In the genomic region with DNA sequence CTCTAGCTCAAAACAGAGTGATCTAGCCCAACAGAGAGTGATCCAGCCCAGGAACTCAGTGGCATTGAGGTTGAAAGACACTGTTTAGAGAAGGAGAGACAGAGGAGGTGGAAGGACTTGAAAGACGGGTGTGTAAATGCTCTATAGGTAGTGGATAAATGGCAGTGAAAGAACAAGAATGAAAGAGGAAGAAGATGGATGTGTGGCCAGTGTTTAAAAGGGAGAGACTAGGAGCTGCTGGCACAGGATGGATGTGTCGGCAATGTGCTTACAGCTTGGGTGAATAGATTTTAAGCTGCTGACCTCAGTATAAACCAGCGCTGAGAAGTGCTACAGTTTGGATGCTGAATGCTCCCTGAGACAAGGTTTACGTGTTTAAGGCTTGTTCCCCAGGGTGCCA, we compare ENCODE assay signal across 18 mouse cellular contexts. TPM values are rescaled to one million over a fixed set of nuclear protein-coding genes. Genes with fewer than 3 reads are reported as not detected.
DNase-seq lines count a peak whose midpoint lies in the region; ATAC-seq lines count a peak whose summit lies in the region.
"Had no signal": no experiment of that assay in that cellular context is flagged by ENCODE, and none has a peak within 500 bp of the region (broad histone marks: within the 10 kb centered on the region; RNA-seq: fewer than 3 reads in every experiment).

No protein-coding gene starts in this region.

- H3K36me3 ChIP-seq in heart, embryonic 15.5 days, result no peaks in the 10 kb centered on the region
- no peaks in the 10 kb centered on the region for H3K36me3 ChIP-seq in lung, embryonic 16.5 days (ENCODE audit: control insufficient read depth, insufficient read depth, low read length)
- no peaks in the 10 kb centered on the region for H3K36me3 ChIP-seq in embryonic facial prominence, embryonic 12.5 days
- H3K36me3 ChIP-seq in stomach, embryonic 16.5 days (ENCODE audit: control insufficient read depth, insufficient read depth, low read length), result no peaks in the 10 kb centered on the region
- H3K36me3 ChIP-seq: forebrain, embryonic 10.5 days; hindbrain, embryonic 12.5 days; limb, embryonic 10.5 days; liver, embryonic 15.5 days; midbrain, embryonic 10.5 days had no signal

- H3K9ac ChIP-seq in heart, embryonic 15.5 days, result no peak overlapping the region
- no peak overlapping the region for H3K9ac ChIP-seq in lung, embryonic 16.5 days (ENCODE audit: low read length)
- H3K9ac ChIP-seq in embryonic facial prominence, embryonic 12.5 days, result no peak overlapping the region
- no peak overlapping the region for H3K9ac ChIP-seq in stomach, embryonic 16.5 days (ENCODE audit: low read length)
- H3K9ac ChIP-seq: hindbrain, embryonic 12.5 days; liver, embryonic 15.5 days had no signal

- no peaks in the 10 kb centered on the region for H3K9me3 ChIP-seq in heart, embryonic 15.5 days (replicated peaks)
- H3K9me3 ChIP-seq in lung, embryonic 16.5 days (ENCODE audit: control insufficient read depth, low read length), result no peaks in the 10 kb centered on the region
- H3K9me3 ChIP-seq in embryonic facial prominence, embryonic 12.5 days, result no peaks in the 10 kb centered on the region
- H3K9me3 ChIP-seq in stomach, embryonic 16.5 days (replicated peaks; ENCODE audit: control insufficient read depth, low read length), result no peaks in the 10 kb centered on the region
- H3K9me3 ChIP-seq: forebrain, embryonic 10.5 days; hindbrain, embryonic 12.5 days; limb, embryonic 10.5 days; liver, embryonic 15.5 days; midbrain, embryonic 10.5 days had no signal

- 77% methylated on average over 4 of the region's 4 CpGs for WGBS in heart, embryonic 15.5 days
- WGBS in lung, embryonic 16.5 days, result 64% methylated on average over 4 of the region's 4 CpGs
- 67% methylated on average over 4 of the region's 4 CpGs for WGBS in embryonic facial prominence, embryonic 12.5 days
- WGBS in stomach, embryonic 16.5 days, result 59% methylated on average over 4 of the region's 4 CpGs

- ATAC-seq in heart, embryonic 15.5 days (replicated peaks; ENCODE audit: insufficient number of reproducible peaks, insufficient read depth, low FRiP score, low read depth), result no peak
- no peak for ATAC-seq in lung, embryonic 16.5 days (ENCODE audit: low read depth)
- ATAC-seq in embryonic facial prominence, embryonic 12.5 days (ENCODE audit: insufficient number of reproducible peaks, insufficient read depth, low FRiP score, low TSS enrichment), result no peak
- ATAC-seq in stomach, embryonic 16.5 days (ENCODE audit: insufficient read depth, low FRiP score), result no peak

- no peak overlapping the region for H3K4me3 ChIP-seq in heart, embryonic 15.5 days
- no peak overlapping the region for H3K4me3 ChIP-seq in lung, embryonic 16.5 days (ENCODE audit: low read length)
- no peak overlapping the region for H3K4me3 ChIP-seq in embryonic facial prominence, embryonic 12.5 days
- H3K4me3 ChIP-seq in stomach, embryonic 16.5 days (replicated peaks; ENCODE audit: low read length), result no peak overlapping the region
- H3K4me3 ChIP-seq: forebrain, embryonic 10.5 days; hindbrain, embryonic 12.5 days; limb, embryonic 10.5 days; liver, embryonic 15.5 days; midbrain, embryonic 10.5 days had no signal

- H3K27me3 ChIP-seq in heart, embryonic 15.5 days, result no peaks in the 10 kb centered on the region
- H3K27me3 ChIP-seq in lung, embryonic 16.5 days (ENCODE audit: control insufficient read depth, insufficient read depth, low read depth, low read length), result no peaks in the 10 kb centered on the region
- H3K27me3 ChIP-seq in embryonic facial prominence, embryonic 12.5 days, result no peaks in the 10 kb centered on the region
- H3K27me3 ChIP-seq in stomach, embryonic 16.5 days (ENCODE audit: control insufficient read depth, insufficient read depth, low read length), result no peaks in the 10 kb centered on the region
- H3K27me3 ChIP-seq: CH12.LX; hindbrain, embryonic 12.5 days; liver, embryonic 15.5 days had no signal

- DNase-seq in heart, adult 8-10 months (ENCODE audit: low spot score), result no peak
- DNase-seq in lung, postnatal 25 days (ENCODE audit: low spot score), result no peak
- DNase-seq in testis, postnatal 10 days (ENCODE audit: low spot score), result no peak
- no peak for DNase-seq in cerebellum, postnatal 14 days
- DNase-seq: adrenal gland, postnatal 25 days; cerebellum, adult 18-20 months; embryo, embryonic 11 days had no signal

- peaks cover 40% of the 10 kb centered on the region for H3K4me1 ChIP-seq in heart, embryonic 15.5 days (replicated peaks)
- H3K4me1 ChIP-seq in lung, embryonic 16.5 days (replicated peaks; ENCODE audit: control insufficient read depth, insufficient read depth, low read length), result peaks cover 30% of the 10 kb centered on the region
- peaks cover 10% of the 10 kb centered on the region; the same call in 1 of the 2 replicates for H3K4me1 ChIP-seq in embryonic facial prominence, embryonic 12.5 days
- peaks cover 42% of the 10 kb centered on the region for H3K4me1 ChIP-seq in stomach, embryonic 16.5 days (ENCODE audit: control insufficient read depth, insufficient read depth, low read length)

- H3K27ac ChIP-seq in heart, embryonic 15.5 days, result peak overlapping the region; percentile 64
- H3K27ac ChIP-seq in lung, embryonic 16.5 days (ENCODE audit: low read length), result peak overlapping the region; percentile 60
- H3K27ac ChIP-seq in embryonic facial prominence, embryonic 12.5 days, result 0 out of 2 replicates have a peak overlapping the region, but pooled peaks have one; percentile 30
- H3K27ac ChIP-seq in stomach, embryonic 16.5 days (ENCODE audit: low read length), result peak overlapping the region; percentile 65
- H3K27ac ChIP-seq: forebrain, embryonic 10.5 days; hindbrain, embryonic 12.5 days; limb, embryonic 10.5 days; liver, embryonic 15.5 days; midbrain, embryonic 10.5 days had no signal

- no peak overlapping the region for H3K4me2 ChIP-seq in heart, embryonic 15.5 days
- H3K4me2 ChIP-seq in lung, embryonic 16.5 days (ENCODE audit: low read depth, low read length), result no peak overlapping the region
- no peak overlapping the region for H3K4me2 ChIP-seq in embryonic facial prominence, embryonic 12.5 days (replicated peaks)
- no peak overlapping the region for H3K4me2 ChIP-seq in stomach, embryonic 16.5 days (ENCODE audit: low read depth, low read length)
- H3K4me2 ChIP-seq: hindbrain, embryonic 12.5 days; liver, embryonic 15.5 days had no signal

RNA-seq across cellular contexts. Expression of gene Scgb1a1, which starts 13.3 kb away (rescaled TPM):
- polyA plus RNA-seq in heart, embryonic 15.5 days (2015; fragmentation: Nextera tagmentation; extraction: Ambion mirVana), result 0.30 and 0.44 TPM in 2 replicates
- 10 to 100 TPM in 1 of 4 experiments, not detected in 3; 44.8 TPM for total RNA-seq in heart, adult 8-10 months (2022)
- polyA plus RNA-seq in lung, embryonic 16.5 days (2015; fragmentation: Nextera tagmentation; extraction: Ambion mirVana), result 25.3 and 50.5 TPM in 2 replicates
- polyA plus RNA-seq in embryonic facial prominence, embryonic 12.5 days (2016; fragmentation: Nextera tagmentation; extraction: Ambion mirVana), result not detected in 2 replicates
- 0.75 and 1.3 TPM in 2 replicates for polyA plus RNA-seq in stomach, embryonic 16.5 days (2015; fragmentation: Nextera tagmentation; extraction: Ambion mirVana)
- total RNA-seq: adrenal gland, postnatal 25 days; CH12.LX; layer of hippocampus, postnatal 25 days had no signal
- polyA plus RNA-seq: forebrain, embryonic 10.5 days; hindbrain, embryonic 12.5 days; limb, embryonic 10.5 days; liver, embryonic 15.5 days; midbrain, embryonic 10.5 days had no signal

Comparison
In these comparisons a context has a peak if more than half of its experiments do, and no peak if none do; other contexts are left out.
1. RNA of gene Scgb1a1, which starts 13.3 kb away (polyA plus RNA-seq): 25.3 to 50.5 TPM in lung, embryonic 16.5 days; 0.75 to 1.3 TPM in stomach, embryonic 16.5 days, 0.30 to 0.44 TPM in heart, embryonic 15.5 days and not detected in embryonic facial prominence, embryonic 12.5 days; every median in the first group is over 10 times any median in the second.
2. Peak in every context shown above with its lines, with median percentiles within 50 percentile points of each other: H3K27ac ChIP-seq.